Mouse (Mus musculus) T-helper 1 cell (primary cell): ENCODE measurements at regions not wholly inside any gene's neighbourhood (a gene's known extent, or its start where the extent isn't known, plus 50 kb on each side); places are given as distances from the start of the nearest gene placed in this dataset.
"Not testable (repeated sequence)": the region's sequence is repeated elsewhere in the genome, so short reads cannot be mapped to it uniquely, and the experiment has no call there.

ENCODE experiments used
- in situ Hi-C: fragments of 300-600 bp; cut with MboI, MseI; formaldehyde crosslinking; loops from one replicate; pipeline ENCODE4 v1.15.1; 2025; ENCODE audit warnings: high pct_unique_total_duplicates

DNA sequence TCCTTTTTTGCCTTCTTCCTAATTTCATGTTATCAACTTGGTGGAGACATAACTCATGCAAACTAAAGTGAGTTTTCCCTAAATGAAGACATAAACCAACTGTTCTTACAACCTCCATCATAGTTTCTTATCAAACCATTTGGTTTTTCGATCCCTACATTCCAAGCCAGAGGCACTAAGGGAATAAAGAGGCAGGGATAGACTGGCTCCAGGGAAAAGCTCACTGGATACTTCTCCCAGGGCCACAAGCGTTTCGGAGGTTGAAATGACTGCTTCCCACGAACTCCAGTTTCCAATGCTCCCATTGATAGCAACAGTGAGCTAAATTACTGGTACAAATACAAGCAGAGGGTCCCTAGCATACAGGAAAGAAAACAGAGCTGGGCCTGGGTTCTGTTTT, 178.4 kb upstream of the Otx2 start:
- in situ Hi-C loops: no loop called here

DNA sequence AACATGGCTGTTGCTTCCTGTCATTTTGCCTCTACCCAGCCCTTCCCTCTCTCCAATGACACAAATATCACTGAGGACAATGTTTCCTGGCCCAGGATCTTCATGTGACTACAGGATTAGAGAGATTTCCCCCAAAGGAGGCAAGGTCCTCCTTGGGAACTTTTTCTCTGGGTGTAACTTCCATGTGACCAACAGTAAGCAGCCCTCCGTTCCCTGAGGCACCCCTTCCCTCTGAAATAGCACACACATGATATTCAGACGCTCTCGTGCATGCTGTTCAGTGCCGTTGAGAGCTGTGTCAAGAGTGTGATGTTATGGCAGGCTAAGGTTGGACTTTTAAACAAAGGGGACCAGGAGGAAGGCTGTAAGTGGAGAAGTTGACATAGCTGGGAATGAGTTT, 169.2 kb upstream of the Otx2 start:
- in situ Hi-C loops: no loop called here

DNA sequence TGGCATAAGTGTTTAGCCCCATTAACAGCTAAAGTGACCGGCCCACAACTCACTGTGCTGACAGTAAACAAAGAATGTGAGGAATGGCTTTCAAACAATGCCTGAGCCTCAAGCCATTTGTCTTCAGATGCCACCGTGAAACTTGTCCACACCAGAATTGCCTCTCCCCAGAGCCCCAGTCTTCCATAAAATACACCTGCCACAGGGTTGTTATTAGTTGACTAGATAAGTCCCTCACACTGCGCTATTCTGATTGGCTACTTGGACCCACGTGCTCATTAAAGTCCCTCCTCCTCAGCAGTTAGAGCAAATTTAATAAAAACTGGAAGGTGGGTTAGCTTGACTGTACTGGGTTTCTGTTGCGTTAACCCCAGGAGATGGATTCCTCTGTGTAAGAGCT, 167.7 kb upstream of the Otx2 start:
- in situ Hi-C loops: no loop called here

DNA sequence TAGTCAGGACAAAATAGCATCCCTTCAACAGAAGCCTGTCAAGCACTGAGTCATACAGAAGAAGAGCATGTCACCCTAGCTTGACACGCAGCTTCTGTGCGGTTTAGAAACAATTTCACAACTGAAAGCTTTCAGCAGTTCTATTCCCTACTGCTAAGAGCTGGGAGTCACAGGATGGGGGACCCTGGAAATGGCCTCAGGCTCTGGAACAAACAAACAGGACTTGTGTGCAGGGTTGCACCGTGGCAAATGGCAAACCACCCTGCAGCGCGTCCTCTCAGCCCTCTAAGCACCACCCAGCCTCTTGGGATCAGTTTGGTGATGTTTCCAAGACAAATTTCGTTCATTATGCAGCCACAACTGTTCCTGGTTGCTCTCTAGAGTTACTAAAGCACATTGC, 163.6 kb upstream of the Otx2 start:
- in situ Hi-C loops: no loop called here

DNA sequence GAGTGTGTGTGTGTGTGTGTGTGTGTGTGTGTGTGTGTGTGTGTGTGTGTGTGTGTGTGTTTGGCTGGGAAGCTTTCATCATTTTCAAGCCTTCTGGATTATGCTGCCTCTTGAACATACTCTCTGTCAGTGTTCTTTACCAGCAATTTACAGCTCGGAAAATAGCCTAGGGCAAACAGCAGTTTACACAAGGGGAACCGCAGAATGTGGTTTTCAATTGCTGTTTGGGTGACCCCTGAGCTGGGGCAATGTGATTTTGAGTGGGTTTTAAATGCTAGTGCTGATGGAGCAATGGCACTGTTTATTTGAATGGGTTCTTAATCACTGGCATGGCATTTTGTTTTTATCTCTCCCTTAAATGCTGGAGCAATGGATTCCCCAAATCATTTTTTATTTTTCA, 162.5 kb upstream of the Otx2 start:
- in situ Hi-C loops: no loop called here

DNA sequence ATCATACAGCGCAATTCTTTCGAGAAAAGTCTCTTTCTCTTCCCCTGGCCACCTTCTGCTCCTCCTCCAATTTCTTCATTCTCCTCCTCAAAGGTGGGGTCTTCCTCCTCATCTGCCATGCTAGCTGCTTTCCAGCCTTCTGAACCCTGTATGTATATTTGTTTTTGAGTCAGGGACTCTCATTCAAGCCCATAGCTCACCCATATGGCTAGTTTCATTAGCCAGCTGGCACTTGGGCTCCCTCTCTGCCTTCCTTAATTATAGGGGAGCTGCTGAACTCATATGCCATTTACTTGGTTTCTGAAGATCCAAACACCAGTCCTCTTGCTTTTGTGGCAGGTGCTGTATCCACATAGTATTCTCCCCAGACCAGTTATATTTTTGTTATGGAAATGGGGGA, 160.8 kb upstream of the Otx2 start:
- in situ Hi-C loops: no loop called here

- in situ Hi-C loops: no loop called here
Measured at GRCm38 (mm10) chr14:48826421-48826820, 152.8 kb upstream of the Otx2 start.

DNA sequence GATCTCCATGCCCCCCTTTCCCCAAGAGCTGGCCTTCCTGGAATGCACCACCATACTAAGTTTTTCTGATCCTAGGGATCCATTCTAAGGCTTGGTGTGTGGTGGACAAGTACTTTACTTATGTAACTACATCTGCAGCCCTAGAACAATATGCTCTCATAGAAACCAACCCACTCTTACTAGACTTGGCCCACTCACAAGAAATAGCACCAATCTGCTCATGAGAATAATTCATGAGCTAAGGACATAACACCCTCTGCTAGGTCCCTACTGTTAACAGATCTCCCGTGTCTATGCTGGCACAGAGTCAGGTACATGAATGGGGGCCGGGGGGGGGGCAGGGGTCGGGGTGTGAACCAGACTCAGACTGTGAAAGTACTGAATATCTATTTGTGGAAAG, 150.8 kb upstream of the Otx2 start:
- in situ Hi-C loops: no loop called here

DNA sequence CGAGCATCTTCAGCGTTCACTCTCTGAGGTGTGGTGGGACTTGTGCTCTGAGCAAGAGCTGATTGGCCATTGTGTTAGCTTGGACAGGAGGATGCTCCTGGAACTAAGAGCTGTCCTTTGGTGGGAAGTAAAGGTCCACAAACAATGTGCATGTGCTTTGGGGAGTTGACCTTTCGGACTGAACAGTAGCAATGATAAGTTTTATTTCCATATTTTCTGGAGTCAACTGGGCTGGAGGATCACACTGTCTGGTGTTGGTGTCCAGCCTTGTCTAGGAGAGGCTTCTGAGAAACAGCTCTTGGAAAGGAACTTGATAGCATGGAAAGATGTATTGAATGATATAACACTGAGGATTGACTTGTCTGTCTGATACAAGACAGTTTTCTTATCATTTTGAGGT, 142.3 kb upstream of the Otx2 start:
- in situ Hi-C loops: no loop called here

GRCm38 (mm10) chr14:48815231-48815728, 141.7 kb upstream of the Otx2 start:
- in situ Hi-C loops: no loop called here

- in situ Hi-C loops: no loop called here
Measured at GRCm38 (mm10) chr14:48812741-48813495, 139.3 kb upstream of the Otx2 start.

DNA sequence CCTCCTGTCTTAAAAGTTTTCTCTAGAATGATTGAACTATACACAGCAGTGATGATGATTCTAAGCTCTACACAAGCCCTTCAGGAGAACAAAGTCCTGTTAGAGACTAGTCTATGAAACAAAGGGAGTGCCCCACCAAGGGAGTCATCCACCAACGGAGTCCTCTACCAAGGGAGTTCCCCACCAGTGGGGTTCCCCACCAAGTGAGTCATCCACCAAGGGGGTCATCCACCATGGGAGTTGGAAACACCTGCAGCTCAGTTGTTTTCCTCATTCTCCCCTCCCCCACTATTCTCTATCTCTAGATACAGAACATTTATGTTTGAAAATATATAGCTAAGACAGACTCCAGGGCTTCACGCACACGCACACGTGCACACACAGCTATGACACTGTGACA, 130.5 kb upstream of the Otx2 start:
- in situ Hi-C loops: no loop called here

- in situ Hi-C loops: no loop called here
Measured at GRCm38 (mm10) chr14:48801283-48801682, 127.7 kb upstream of the Otx2 start.

GRCm38 (mm10) chr14:48800857-48801256, 127.2 kb upstream of the Otx2 start:
- in situ Hi-C loops: no loop called here

DNA sequence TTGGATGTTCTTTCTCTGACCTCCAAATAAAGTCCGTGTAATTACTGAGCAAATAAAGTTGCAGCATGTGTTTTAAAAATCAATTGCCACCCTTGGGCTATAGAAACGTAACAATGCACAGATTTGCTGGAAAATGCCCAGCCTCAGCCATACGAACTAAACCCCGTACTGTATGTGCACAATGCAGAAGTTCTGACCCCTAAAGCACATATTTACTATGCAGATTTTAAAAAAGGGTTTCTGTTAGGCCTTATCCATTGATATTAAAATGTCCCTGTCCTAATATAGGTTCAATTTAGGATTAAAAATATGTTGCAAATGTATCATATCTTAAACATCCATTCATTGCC, 126.5 kb upstream of the Otx2 start:
- in situ Hi-C loops: no loop called here

GRCm38 (mm10) chr14:48799442-48800099, 126.0 kb upstream of the Otx2 start:
- in situ Hi-C loops: no loop called here

GRCm38 (mm10) chr14:48791507-48791906, 117.9 kb upstream of the Otx2 start:
- in situ Hi-C loops: no loop called here

GRCm38 (mm10) chr14:48779327-48779726, 105.7 kb upstream of the Otx2 start:
- in situ Hi-C loops: no loop called here

DNA sequence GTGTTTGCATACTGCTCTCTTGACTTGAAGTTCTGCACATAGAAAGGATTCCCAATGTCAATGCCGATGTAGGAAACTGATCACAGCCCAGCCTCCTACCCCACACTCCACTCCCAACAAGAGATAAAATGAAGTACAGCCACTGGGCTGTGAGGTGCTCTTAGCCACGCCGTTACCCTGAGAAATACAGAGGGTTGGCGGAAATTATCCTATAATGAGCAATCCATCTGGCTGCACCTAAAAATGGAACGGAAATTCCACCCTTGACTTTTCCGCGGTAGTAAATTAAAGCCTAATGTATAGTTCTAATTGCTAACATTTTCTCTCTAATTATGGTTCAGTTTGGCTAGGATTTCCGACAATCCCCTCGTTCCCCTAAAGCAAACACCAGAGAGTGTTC, 97.2 kb upstream of the Otx2 start:
- in situ Hi-C loops: no loop called here

DNA sequence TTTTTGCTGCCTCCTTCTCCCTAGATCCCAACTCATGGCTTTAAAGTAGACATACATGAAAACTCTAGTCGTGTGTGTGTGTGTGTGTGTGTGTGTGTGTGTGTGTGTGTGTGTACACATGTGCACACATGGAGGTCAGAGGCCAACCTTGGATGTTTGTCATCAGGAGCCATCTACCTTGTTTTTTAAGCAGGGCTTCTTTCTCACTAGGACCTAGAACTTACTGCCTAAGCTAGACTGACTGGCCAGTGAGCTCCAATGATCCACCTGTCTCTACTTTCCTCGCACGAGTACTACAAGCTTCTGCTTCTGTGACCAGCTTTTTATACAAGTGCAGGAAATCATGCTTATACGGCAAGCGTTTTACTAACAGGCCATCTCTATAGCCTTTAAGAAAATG, 89.1 kb upstream of the Otx2 start:
- in situ Hi-C loops: no loop called here

DNA sequence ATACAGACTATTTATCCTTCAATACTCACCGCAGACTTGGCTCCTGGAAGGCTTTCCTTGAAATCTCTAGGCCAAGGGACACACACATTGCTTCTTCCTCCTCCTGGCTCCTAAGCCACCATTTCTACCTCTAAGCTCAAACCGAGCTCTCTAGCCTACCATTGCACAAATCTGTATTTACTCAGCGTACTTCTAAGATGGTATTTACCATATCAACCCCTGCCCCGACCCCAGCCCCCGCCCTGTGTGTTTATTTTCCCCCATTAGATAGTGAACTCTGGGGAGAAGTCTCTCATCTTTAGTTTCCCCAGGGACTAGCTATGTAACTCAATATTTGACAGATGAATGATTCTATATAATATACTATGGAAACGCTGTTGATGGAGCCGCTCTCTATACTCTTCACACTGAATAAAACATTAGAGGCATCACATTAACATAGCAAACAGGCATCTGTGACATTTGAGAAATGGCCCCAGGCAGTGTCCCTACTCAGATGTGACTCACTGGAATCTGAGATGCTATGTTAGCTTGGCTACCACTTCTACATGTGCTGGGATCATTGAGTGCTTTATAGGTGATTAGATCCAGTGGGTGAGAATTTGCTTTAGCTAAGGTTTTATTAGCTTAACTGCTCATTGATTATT, 87.5 kb upstream of the Otx2 start:
- in situ Hi-C loops: no loop called here

DNA sequence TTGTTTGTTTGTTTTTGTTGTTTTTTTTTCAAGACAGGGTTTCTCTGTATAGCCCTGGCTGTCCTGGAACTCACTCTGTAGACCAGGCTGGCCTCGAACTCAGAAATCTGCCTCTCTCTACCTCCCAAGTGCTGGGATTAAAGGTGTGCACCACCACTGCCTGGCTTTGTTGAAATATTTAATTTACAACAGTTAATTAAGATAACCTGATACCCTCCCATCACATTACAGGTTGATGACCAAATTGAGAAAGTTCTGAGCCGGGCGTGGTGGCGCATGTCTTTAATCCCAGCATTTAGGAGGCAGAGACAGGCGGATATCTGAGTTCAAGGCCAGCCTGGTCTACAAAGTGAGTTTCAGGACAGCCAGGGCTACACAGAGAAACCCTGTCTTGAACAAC, 81.5 kb upstream of the Otx2 start:
- in situ Hi-C loops: not testable (repeated sequence)
